Mouse (Mus musculus): ENCODE measurements around the gene Mecom. TPM values are rescaled to one million over a fixed set of nuclear protein-coding genes. Genes with fewer than 3 reads are reported as not detected.

Gene Mecom
- total and polyA plus RNA-seq, 3 experiments: not detected

DNA sequence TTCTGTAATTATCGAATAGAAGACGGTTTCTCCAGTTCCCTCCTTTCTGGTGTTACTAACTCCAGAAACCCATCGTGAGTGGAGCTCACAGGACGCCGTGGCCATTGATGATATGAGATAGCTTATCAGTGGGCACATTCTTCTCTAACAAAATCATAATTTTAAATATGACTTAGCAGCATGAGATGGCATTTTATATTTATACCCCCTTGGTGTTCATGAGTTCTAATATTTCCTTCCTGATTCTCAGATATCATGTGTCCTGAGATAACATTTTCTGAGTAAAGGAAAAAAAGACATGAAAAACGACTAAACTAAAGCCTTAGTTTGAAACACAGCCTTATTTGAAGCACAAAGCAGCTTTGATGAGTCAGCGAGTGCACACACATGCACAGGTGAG is 481.3 kb downstream of the Mecom start:
- no peaks in the 10 kb centered on the region for H3K9me3 ChIP-seq (replicated peaks; ENCODE audit: low read length)
- no peak for DNase-seq (ENCODE audit: extremely low read depth)
- no peak overlapping the region for H3K9ac ChIP-seq (ENCODE audit: insufficient read depth, low read depth)
- H3K27ac ChIP-seq (ENCODE audit: insufficient read depth, low read depth): no peak overlapping the region
- in situ Hi-C loops (cut with MboI; ENCODE audit: low pct_ligation_motif_present, low pct_unique_long_range_greater_than_20kb, low sequenced_read_pairs) (no loop called here), dilution Hi-C loops (cut with MboI; ENCODE audit: extremely low pct_ligation_motif_present, extremely low pct_unique_long_range_greater_than_20kb, low sequenced_read_pairs) (no loop called here)
- no peak for TF ChIP-seq CTCF (conservative IDR thresholded peaks at IDR 0.05 in 1 of 2, IDR thresholded peaks at IDR 0.05 in 1 of 2; ENCODE audit: low read depth in 2 of 2, low read length in 2 of 2)
- no peak for TF ChIP-seq RAD21 (IDR thresholded peaks at IDR 0.05; ENCODE audit: low read depth, low read length)
- no peak for TF ChIP-seq ETS1 (conservative IDR thresholded peaks at IDR 0.05; ENCODE audit: low read depth, low read length)
- TF ChIP-seq NELFE (IDR thresholded peaks at IDR 0.05; ENCODE audit: low read depth, low read length): no peak
- no peak for TF ChIP-seq EP300 (IDR thresholded peaks at IDR 0.05; ENCODE audit: low read length)
- TF ChIP-seq MAX (IDR thresholded peaks at IDR 0.05; ENCODE audit: low read length): no peak
- no peak for TF ChIP-seq ZKSCAN1 (IDR thresholded peaks at IDR 0.05; ENCODE audit: borderline replicate concordance, low read depth, low read length)
- TF ChIP-seq TCF12 (IDR thresholded peaks at IDR 0.05; ENCODE audit: low read depth, low read length): no peak
- TF ChIP-seq ZNF384 (IDR thresholded peaks at IDR 0.05; ENCODE audit: low read depth, low read length): no peak
- no peak for TF ChIP-seq TBP (conservative IDR thresholded peaks at IDR 0.05; ENCODE audit: low read depth, low read length)
- no peak for TF ChIP-seq ZMIZ1 (IDR thresholded peaks at IDR 0.05; ENCODE audit: low read depth, low read length)
- no peak for TF ChIP-seq SIN3A (IDR thresholded peaks at IDR 0.05; ENCODE audit: low read length)
- no peak for TF ChIP-seq PAX5 (IDR thresholded peaks at IDR 0.05; ENCODE audit: low read length)
- TF ChIP-seq HCFC1 (IDR thresholded peaks at IDR 0.05; ENCODE audit: low read depth, low read length): no peak
- TF ChIP-seq UBTF (IDR thresholded peaks at IDR 0.05; ENCODE audit: low read depth, low read length): no peak
- TF ChIP-seq ZC3H11A (IDR thresholded peaks at IDR 0.05; ENCODE audit: low read depth, low read length): no peak
- no peak for TF ChIP-seq JUN (IDR thresholded peaks at IDR 0.05; ENCODE audit: insufficient read depth, low read depth, low read length)
- TF ChIP-seq BHLHE40 (IDR thresholded peaks at IDR 0.05; ENCODE audit: low read depth, low read length): no peak
- no peak for TF ChIP-seq SMC3 (IDR thresholded peaks at IDR 0.05; ENCODE audit: low read depth, low read length)
- TF ChIP-seq NRF1 (IDR thresholded peaks at IDR 0.05; ENCODE audit: low read depth, low read length): no peak
- no peaks in the 10 kb centered on the region for H3K79me2 ChIP-seq (replicated peaks; ENCODE audit: control insufficient read depth, extremely low read depth, insufficient read depth, poor library complexity, severe bottlenecking)
- no peak overlapping the region for H3K4me3 ChIP-seq (replicated peaks in 1 of 3; ENCODE audit: low read depth in 2 of 3, low read length in 2 of 3, poor library complexity in 1 of 3)
- H3K4me1 ChIP-seq (ENCODE audit: control insufficient read depth in 1 of 2, insufficient read depth in 2 of 2): no peaks in the 10 kb centered on the region
- H3K36me3 ChIP-seq (replicated peaks in 1 of 2; ENCODE audit: control insufficient read depth in 1 of 2, insufficient read depth in 1 of 2, low read length in 1 of 2): no peaks in the 10 kb centered on the region
- H3K4me2 ChIP-seq (ENCODE audit: insufficient read depth, low read depth, poor library complexity, severe bottlenecking): no peak overlapping the region
- no peaks in the 10 kb centered on the region for H3K27me3 ChIP-seq (replicated peaks)

DNA sequence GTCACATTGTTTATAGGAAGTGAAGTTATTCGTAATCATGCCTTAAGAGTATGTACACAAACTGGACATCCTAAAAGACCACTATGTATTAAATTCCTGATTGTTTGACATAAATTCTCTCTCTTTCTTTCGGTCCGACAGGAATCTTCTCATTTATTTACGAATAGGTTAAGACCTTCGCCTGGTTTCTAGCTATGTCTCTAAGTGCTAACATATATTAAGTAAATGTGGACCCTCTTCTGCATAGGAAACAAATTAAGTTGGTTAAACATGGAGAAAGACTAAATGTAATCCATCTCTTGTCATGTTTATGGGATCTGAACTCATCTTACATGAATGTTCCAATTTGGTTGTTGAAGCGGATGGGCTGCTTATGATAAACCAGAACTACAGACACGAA is 487.8 kb downstream of the Mecom start:
- Histone ChIP-seq H3K4me3 (replicated peaks in 1 of 3; ENCODE audit: low read depth in 2 of 3, low read length in 2 of 3, poor library complexity in 1 of 3) (no peak overlapping the region), H3K9me3 (replicated peaks; ENCODE audit: low read length) (no peaks in the 10 kb centered on the region), H3K79me2 (replicated peaks; ENCODE audit: control insufficient read depth, extremely low read depth, insufficient read depth, poor library complexity, severe bottlenecking) (no peaks in the 10 kb centered on the region), H3K27me3 (replicated peaks) (no peaks in the 10 kb centered on the region), H3K4me2 (ENCODE audit: insufficient read depth, low read depth, poor library complexity, severe bottlenecking) (no peak overlapping the region), H3K9ac (ENCODE audit: insufficient read depth, low read depth) (no peak overlapping the region), H3K27ac (ENCODE audit: insufficient read depth, low read depth) (no peak overlapping the region), H3K4me1 (ENCODE audit: control insufficient read depth in 1 of 2, insufficient read depth in 2 of 2) (no peaks in the 10 kb centered on the region), H3K36me3 (replicated peaks in 1 of 2; ENCODE audit: control insufficient read depth in 1 of 2, insufficient read depth in 1 of 2, low read length in 1 of 2) (no peaks in the 10 kb centered on the region)
- in situ Hi-C loops (cut with MboI; ENCODE audit: low pct_ligation_motif_present, low pct_unique_long_range_greater_than_20kb, low sequenced_read_pairs) (no loop called here), dilution Hi-C loops (cut with MboI; ENCODE audit: extremely low pct_ligation_motif_present, extremely low pct_unique_long_range_greater_than_20kb, low sequenced_read_pairs) (no loop called here)
- TF ChIP-seq MXI1 (IDR thresholded peaks at IDR 0.05; ENCODE audit: low read depth, low read length): no peak
- TF ChIP-seq JUN (IDR thresholded peaks at IDR 0.05; ENCODE audit: insufficient read depth, low read depth, low read length): no peak
- TF ChIP-seq CHD2 (IDR thresholded peaks at IDR 0.05; ENCODE audit: low read length): no peak
- no peak for TF ChIP-seq POLR2AphosphoS2 (IDR thresholded peaks at IDR 0.05; ENCODE audit: low read depth, low read length)
- TF ChIP-seq NELFE (IDR thresholded peaks at IDR 0.05; ENCODE audit: low read depth, low read length): no peak
- no peak for TF ChIP-seq KAT2A (IDR thresholded peaks at IDR 0.05; ENCODE audit: insufficient replicate concordance, low read length)
- TF ChIP-seq MAFK (IDR thresholded peaks at IDR 0.05; ENCODE audit: insufficient replicate concordance, low read length): no peak
- TF ChIP-seq JUND (conservative IDR thresholded peaks at IDR 0.05; ENCODE audit: low read depth, low read length): no peak
- no peak for DNase-seq (ENCODE audit: extremely low read depth)

Measured in CH12.LX (cell line).